Mouse (Mus musculus) stomach, embryonic 14.5 days (tissue): ENCODE measurements around the gene Mest. TPM values are rescaled to one million over a fixed set of nuclear protein-coding genes. Genes with fewer than 3 reads are reported as not detected.

Experiments used
- ATAC-seq: fragments of 200-750 bp; cut with Nextera tagmentation; 2 replicates; pipeline ENCODE4 v1.8.0; 2017; ENCODE audit warnings: low read depth, moderate TSS enrichment; ENCODE audit not compliant: insufficient number of reproducible peaks, insufficient read depth, low FRiP score
- H3K27ac ChIP-seq: fragments of 300-500 bp; sonication (generic); 2 replicates; pipeline ENCODE4 v1.5.1; 2014; ENCODE audit warnings: mild to moderate bottlenecking, low read length, moderate library complexity, mixed read lengths
- H3K27me3 ChIP-seq: fragments of 300-500 bp; sonication (generic); 2 replicates; pipeline ENCODE4 v1.6.1; 2014; ENCODE audit warnings: low read length, control low read depth, mixed read lengths; ENCODE audit not compliant: control insufficient read depth, insufficient read depth
- H3K36me3 ChIP-seq: fragments of 300-500 bp; sonication (generic); 2 replicates; pipeline ENCODE4 v1.6.1; 2014; ENCODE audit warnings: mild to moderate bottlenecking, control low read depth, low read length, moderate library complexity, mixed read lengths; ENCODE audit not compliant: control insufficient read depth, insufficient read depth
- H3K4me1 ChIP-seq: fragments of 300-500 bp; sonication (generic); 2 replicates; pipeline ENCODE4 v1.6.1; 2014; ENCODE audit warnings: low read length, control low read depth, mixed read lengths; ENCODE audit not compliant: control insufficient read depth, insufficient read depth
- H3K4me2 ChIP-seq: fragments of 300-500 bp; sonication (generic); replicated peaks from 2 replicates; pipeline ENCODE4 v1.6.1; 2014; ENCODE audit warnings: low read depth, low read length, control low read depth
- H3K4me3 ChIP-seq: fragments of 300-500 bp; sonication (generic); 2 replicates; pipeline ENCODE4 v1.5.1; 2014; ENCODE audit warnings: low read depth, low read length, control low read depth
- H3K9ac ChIP-seq: fragments of 300-500 bp; sonication (generic); replicated peaks from 2 replicates; pipeline ENCODE4 v1.6.1; 2014; ENCODE audit warnings: low read depth, mild to moderate bottlenecking, control low read depth, low read length, moderate library complexity, mixed read lengths
- H3K9me3 ChIP-seq: fragments of 300-500 bp; sonication (generic); 2 replicates; pipeline ENCODE4 v1.6.1; 2016; ENCODE audit warnings: low read depth, low read length, control low read depth; ENCODE audit not compliant: control insufficient read depth
- WGBS: fragments of 180-500 bp; shearing (Covaris S2); extraction: QIAGEN DNeasy Blood & Tissue Kit; methylation state at CpG from one replicate; pipeline ENCODE4 v1.1.7; 2014; 5-methylcytosine and 5-hydroxymethylcytosine counted together
- polyA plus RNA-seq: library from polyadenylated mRNA; unstranded; fragments of >200 nt; fragmentation: Nextera tagmentation; extraction: Ambion mirVana; gene quantifications from 2 replicates; pipeline ENCODE4 v1.2.1, GENCODE M21; 2014

Mest gene
- polyA plus RNA-seq, 1 experiment from 2014 or later = 1,146 TPM

DNA sequence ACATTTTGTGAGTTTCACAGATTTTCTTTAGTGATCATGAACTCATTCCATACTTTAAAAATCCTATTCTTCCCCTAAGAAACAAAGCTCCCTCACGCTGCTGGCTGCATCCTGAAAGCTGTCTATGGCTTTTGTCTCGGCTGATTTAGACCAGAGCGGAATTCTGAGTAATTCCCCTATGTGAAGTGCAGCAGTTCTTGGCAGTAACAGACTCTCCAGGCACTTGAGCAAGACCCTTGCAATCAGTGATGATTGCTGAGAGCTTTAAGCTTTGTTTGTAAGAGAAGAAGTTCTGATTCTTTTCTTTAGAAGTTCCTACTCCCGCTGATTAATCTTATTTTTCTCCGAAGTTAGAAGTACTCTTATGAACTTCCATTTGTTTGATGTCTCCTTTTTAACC lies 25.9 kb upstream of the Mest start:
- no peak overlapping the region for H3K4me2 ChIP-seq
- peaks cover 23% of the 10 kb centered on the region; the same call in 1 of the 2 replicates for H3K4me1 ChIP-seq
- ATAC-seq = no peak
- no peaks in the 10 kb centered on the region for H3K27me3 ChIP-seq
- H3K36me3 ChIP-seq = no peaks in the 10 kb centered on the region
- H3K9ac ChIP-seq = no peak overlapping the region
- H3K4me3 ChIP-seq = no peak overlapping the region
- no peaks in the 10 kb centered on the region for H3K9me3 ChIP-seq
- WGBS = 14% methylated on average over 5 of the region's 5 CpGs
- peak overlapping the region; percentile 86 for H3K27ac ChIP-seq

DNA sequence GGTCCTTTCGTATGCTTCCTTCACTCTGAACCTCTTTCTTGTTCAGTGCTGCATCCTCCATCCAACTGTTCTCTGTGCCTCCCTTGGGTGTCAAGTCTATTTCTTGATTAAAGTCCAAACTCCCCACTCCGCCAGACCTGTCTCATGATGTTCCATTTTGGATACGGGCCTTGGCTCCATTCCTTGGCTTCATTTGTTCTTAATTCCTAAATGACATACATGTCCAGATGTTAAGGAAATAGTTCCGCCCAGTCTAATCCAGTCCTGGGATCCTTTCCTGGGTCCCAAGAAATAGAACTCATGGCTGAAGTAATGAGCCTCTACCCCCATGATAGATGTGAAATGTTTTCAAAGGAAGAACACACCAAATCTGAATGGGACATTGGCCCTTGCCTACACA lies 25.3 kb upstream of the Mest start:
- H3K9ac ChIP-seq = no peak overlapping the region
- H3K4me2 ChIP-seq = no peak overlapping the region
- no peak for ATAC-seq
- peak overlapping the region; percentile 86 for H3K27ac ChIP-seq
- no peaks in the 10 kb centered on the region for H3K36me3 ChIP-seq
- peaks cover 20% of the 10 kb centered on the region; the same call in 1 of the 2 replicates for H3K4me1 ChIP-seq
- H3K4me3 ChIP-seq = no peak overlapping the region
- no peaks in the 10 kb centered on the region for H3K9me3 ChIP-seq
- WGBS = 65% methylated on average over 4 of the region's 4 CpGs
- no peaks in the 10 kb centered on the region for H3K27me3 ChIP-seq

DNA sequence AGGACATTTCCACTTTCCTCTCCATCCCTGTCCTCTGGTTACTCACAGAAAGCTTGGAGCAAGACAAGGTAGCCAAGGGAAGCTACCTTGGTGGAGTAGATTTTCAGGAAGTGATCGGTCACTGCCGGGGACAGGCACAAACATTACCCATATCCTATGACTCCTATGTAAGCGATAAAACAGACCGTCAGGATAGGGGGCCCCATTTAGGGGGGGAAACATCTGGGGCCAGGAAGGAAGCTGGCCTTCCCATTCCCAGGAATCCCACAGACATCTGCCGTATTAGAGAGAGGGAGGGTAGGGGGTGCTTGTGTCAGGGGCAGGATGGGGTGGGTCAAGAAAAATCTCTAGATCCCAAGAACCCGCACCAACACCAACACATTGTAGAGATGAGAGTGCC lies 23.2 kb upstream of the Mest start:
- Histone ChIP-seq H3K9me3 (no peaks in the 10 kb centered on the region), H3K4me3 (no peak overlapping the region), H3K36me3 (no peaks in the 10 kb centered on the region), H3K4me2 (no peak overlapping the region), H3K9ac (no peak overlapping the region), H3K4me1 (peaks cover 19% of the 10 kb centered on the region; the same call in 1 of the 2 replicates), H3K27ac (peak overlapping the region; percentile 70), H3K27me3 (no peaks in the 10 kb centered on the region)
- ATAC-seq = no peak
- WGBS = 28% methylated on average over 6 of the region's 6 CpGs

DNA sequence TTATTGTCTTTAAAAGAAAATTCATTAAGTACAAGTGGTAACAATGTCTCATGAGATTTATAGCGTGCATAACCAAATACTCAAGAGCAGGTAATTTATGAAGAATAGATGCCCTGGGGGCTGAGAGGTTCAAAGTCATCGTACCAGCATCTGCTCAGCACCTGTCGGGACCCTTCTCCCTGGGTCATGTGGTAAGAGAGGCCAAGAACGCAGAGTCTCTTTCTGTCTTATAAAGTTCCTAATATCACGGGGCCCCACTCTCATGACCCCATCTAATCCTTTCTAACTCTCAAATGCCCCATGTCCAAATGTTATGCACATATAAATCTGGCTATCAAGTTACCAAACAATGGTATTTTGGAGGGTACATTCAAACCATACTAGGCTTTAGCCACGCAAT lies 20.5 kb upstream of the Mest start:
- no peak overlapping the region for H3K4me2 ChIP-seq
- WGBS = 67% methylated on average over 6 of the region's 6 CpGs
- H3K4me3 ChIP-seq = no peak overlapping the region
- ATAC-seq = no peak
- H3K4me1 ChIP-seq = peaks cover 19% of the 10 kb centered on the region; the same call in 1 of the 2 replicates
- no peaks in the 10 kb centered on the region for H3K9me3 ChIP-seq
- peak overlapping the region; percentile 81 for H3K27ac ChIP-seq
- H3K36me3 ChIP-seq = no peaks in the 10 kb centered on the region
- H3K9ac ChIP-seq = no peak overlapping the region
- no peaks in the 10 kb centered on the region for H3K27me3 ChIP-seq

DNA sequence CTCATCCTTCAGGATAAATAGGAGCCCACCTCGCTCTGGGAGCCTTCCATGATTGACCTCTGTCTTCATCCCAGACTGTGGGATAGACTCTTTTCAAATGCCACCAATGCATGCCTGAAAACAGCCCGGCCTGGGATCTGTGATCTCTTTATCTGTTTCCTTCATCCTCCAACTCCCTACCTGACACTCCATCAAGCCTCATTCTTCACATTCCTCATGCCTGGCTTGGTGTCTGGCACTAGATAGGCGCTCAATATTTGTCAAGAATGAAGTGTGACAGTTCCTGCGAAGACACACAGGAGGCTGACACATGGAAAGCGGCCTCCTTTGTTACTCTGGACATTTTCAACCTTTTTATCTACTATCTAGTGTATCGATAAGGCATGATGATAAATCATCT lies 19.9 kb upstream of the Mest start:
- no peaks in the 10 kb centered on the region for H3K9me3 ChIP-seq
- no peak overlapping the region for H3K4me2 ChIP-seq
- ATAC-seq = no peak
- H3K36me3 ChIP-seq = no peaks in the 10 kb centered on the region
- H3K4me1 ChIP-seq = 0 out of 2 replicates have a peak, but pooled peaks cover 19% of the 10 kb centered on the region
- H3K4me3 ChIP-seq = no peak overlapping the region
- peak overlapping the region; percentile 81; the same call in 1 of the 2 replicates for H3K27ac ChIP-seq
- no peaks in the 10 kb centered on the region for H3K27me3 ChIP-seq
- H3K9ac ChIP-seq = no peak overlapping the region
- WGBS = 51% methylated on average over 6 of the region's 6 CpGs

DNA sequence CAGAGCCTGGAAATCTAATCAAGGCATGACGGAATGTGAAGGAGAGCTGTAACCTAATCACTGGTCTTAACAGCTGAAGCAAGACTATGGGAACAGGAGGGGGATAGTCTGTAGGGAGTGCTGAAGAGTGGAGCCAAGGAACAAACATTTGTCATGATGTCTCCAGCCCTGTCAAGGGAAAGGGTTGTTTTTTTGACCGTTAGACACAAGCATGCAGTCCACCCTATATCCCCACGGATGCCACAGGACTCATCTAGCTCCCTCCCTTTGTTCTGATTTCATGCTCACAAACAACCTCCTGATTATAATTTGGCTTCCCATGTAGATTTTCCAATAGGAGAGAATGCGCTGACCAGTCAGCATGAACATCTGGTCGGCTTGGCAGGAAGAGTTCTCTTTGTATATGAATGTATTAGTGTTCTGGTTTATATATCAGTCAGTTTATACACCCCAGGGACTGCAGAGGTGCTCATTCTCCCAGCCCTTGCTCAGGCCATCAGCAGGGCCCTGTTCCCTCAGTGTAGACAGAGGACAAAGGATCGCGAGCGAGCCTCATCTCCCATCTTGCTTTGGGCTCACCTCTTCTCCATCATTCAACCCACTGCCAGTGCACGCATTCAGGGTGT lies 19.3 kb upstream of the Mest start:
- ATAC-seq = peak; percentile 73; the same call in 1 of the 2 replicates
- Histone ChIP-seq H3K9ac (no peak overlapping the region), H3K4me3 (no peak overlapping the region), H3K9me3 (no peaks in the 10 kb centered on the region), H3K27ac (peak overlapping the region; percentile 81), H3K4me2 (no peak overlapping the region), H3K4me1 (0 out of 2 replicates have a peak, but pooled peaks cover 15% of the 10 kb centered on the region), H3K27me3 (no peaks in the 10 kb centered on the region), H3K36me3 (no peaks in the 10 kb centered on the region)
- 58% methylated on average over 9 of the region's 9 CpGs for WGBS

DNA sequence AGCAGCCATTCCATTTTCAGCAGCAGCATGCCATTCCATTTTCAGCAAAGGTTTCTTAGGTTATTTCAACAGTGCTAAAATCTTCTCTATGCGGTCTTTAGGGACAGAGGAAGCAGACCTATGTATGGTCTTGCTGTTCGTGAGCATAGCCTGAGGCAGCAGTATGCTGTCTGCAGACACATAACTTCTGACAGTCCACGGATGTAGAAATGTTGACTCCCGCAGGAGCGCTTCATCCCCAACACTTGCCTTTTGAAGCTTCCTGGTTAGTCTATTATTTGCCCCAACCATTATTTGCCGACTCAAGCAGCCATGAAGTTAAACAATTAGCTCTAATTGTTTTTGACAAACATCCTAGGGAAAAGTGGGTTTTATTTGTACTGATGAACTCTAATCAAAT lies 14.2 kb upstream of the Mest start:
- WGBS = 50% methylated on average over 6 of the region's 6 CpGs
- Histone ChIP-seq H3K4me2 (no peak overlapping the region), H3K36me3 (no peaks in the 10 kb centered on the region), H3K4me3 (no peak overlapping the region), H3K27me3 (no peaks in the 10 kb centered on the region), H3K4me1 (peaks cover 10% of the 10 kb centered on the region), H3K9me3 (no peaks in the 10 kb centered on the region), H3K27ac (peak overlapping the region; percentile 67; the same call in 1 of the 2 replicates), H3K9ac (no peak overlapping the region)
- ATAC-seq = no peak

DNA sequence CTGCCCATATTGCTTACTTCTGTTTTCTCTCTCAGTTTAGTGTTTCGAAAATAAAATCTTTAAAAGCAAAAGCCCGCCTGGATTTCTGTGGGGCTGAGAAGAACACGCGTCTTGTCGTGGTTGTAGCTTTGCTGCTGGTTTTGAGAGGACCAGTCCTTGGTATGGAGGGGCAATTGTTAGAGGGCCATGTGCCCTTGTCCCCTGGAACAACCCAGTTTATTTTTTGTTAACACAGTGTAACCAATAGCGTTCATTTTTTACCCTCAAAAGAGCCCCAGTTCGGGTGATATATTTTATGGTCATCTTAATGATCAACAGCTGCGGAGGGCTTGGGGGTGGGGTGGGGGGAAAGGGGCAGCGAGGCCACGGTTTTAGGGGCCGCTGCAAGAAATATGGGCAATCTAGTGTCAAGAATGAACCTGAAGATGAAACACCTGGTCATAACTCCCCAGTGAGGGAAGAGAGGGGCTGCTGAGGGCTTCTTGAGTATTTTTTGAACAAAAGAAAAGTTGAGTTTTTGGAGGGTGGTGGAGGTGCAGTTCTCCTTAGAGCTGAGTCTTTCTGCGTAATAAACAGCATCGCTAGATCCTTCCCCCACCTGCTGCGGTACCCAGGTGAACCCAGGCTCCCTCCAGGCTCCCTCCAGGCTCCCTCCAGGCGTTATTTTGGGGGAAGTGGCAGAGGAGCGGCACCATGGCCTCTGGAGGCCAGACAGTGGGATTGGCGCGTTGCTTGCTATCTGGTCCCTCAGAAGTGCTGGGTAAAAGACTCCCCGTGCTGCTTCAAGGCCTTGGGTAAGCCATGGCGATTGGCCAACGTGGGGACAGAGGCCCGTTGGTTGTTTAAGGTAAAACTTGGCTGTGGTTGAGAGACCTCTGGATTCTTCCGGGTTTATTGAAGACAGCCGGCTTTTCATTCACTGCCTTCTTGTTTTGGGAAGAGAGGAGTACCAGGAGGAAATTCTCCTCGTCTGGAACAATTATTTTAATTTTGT lies 12.7 kb upstream of the Mest start:
- peak overlapping the region; percentile 78; the same call in 1 of the 2 replicates for H3K27ac ChIP-seq
- 41% methylated on average over 25 of the region's 25 CpGs for WGBS
- no peak overlapping the region for H3K9ac ChIP-seq
- H3K36me3 ChIP-seq = no peaks in the 10 kb centered on the region
- no peaks in the 10 kb centered on the region for H3K27me3 ChIP-seq
- H3K4me1 ChIP-seq = peaks cover 10% of the 10 kb centered on the region
- no peak for ATAC-seq
- no peak overlapping the region for H3K4me3 ChIP-seq
- H3K9me3 ChIP-seq = no peaks in the 10 kb centered on the region
- H3K4me2 ChIP-seq = no peak overlapping the region
